In the genomic region with DNA sequence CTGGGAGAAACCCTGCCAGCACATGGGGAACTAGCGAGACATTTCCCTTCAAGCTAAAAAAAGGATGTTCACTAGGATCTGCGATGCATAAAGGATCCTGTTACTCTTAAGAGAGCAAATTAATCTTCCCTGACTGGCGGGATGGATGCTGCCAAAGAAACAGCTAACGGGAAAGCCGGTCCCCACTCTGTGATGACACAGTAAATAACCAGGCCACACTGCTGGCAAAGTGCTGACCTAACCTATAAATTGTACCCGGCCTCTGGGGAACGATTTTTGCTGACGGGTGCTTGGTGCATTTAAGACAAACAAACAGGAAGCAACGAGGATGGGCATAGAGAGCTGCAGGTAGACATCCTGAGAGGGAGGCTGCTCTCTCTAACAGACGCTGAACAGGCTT, we compare ENCODE assay signal across 19 mouse cellular contexts.
DNase-seq lines count a peak whose midpoint lies in the region; ATAC-seq and TF ChIP-seq lines count a peak whose summit lies in the region.
"Had no signal": no experiment of that assay in that cellular context is flagged by ENCODE, and none has a peak within 500 bp of the region (broad histone marks: within the 10 kb centered on the region; RNA-seq: fewer than 3 reads in every experiment).

No protein-coding gene starts in this region.

- peak overlapping the region; percentile 92 for H3K27ac ChIP-seq in gastrocnemius, adult 2 months
- no peak overlapping the region for H3K27ac ChIP-seq in kidney, embryonic 16.5 days (ENCODE audit: low read length)
- H3K27ac ChIP-seq: forebrain, embryonic 10.5 days; hindbrain, embryonic 15.5 days; limb, embryonic 13.5 days; liver, embryonic 13.5 days; neural tube, embryonic 12.5 days had no signal

- WGBS in kidney, embryonic 16.5 days, result 8% methylated on average over 10 of the region's 10 CpGs

- no peak for TF ChIP-seq CTCF in gastrocnemius, adult 2 months (IDR thresholded peaks at IDR 0.05)

- no peaks in the 10 kb centered on the region for H3K9me3 ChIP-seq in kidney, embryonic 16.5 days (ENCODE audit: low read length)
- H3K9me3 ChIP-seq: forebrain, embryonic 10.5 days; hindbrain, embryonic 15.5 days; limb, embryonic 13.5 days; liver, embryonic 13.5 days; neural tube, embryonic 12.5 days had no signal

- ATAC-seq in kidney, embryonic 16.5 days (ENCODE audit: low FRiP score, low TSS enrichment), result peak; percentile 64
- ATAC-seq: forebrain, postnatal 0 days; intestine, postnatal 0 days had no signal

- DNase-seq in gastrocnemius, adult 2 months, result peak; percentile 79
- no peak for DNase-seq in gastrocnemius, postnatal 10 days
- DNase-seq in kidney, adult 11 months, result no peak
- peak; percentile 31 for DNase-seq in gastrocnemius, postnatal 14 days
- DNase-seq in retina, postnatal 1 day, result peak; percentile 44
- DNase-seq in right cerebral cortex, postnatal 4 days, result no peak
- DNase-seq: adrenal gland, adult 2 months; forebrain, postnatal 0 days; liver, embryonic 13.5 days; lung, embryonic 14.5 days; lung, postnatal 36 days; right cerebral cortex, postnatal 14 days; thymus, adult 2 months had no signal

- H3K4me2 ChIP-seq in kidney, embryonic 16.5 days (replicated peaks; ENCODE audit: low read depth, low read length), result no peak overlapping the region
- H3K4me2 ChIP-seq: hindbrain, embryonic 15.5 days; limb, embryonic 13.5 days; liver, embryonic 13.5 days; lung, embryonic 14.5 days; neural tube, embryonic 12.5 days had no signal

- H3K9ac ChIP-seq in kidney, embryonic 16.5 days (replicated peaks; ENCODE audit: low read length), result no peak overlapping the region
- H3K9ac ChIP-seq: forebrain, postnatal 0 days; hindbrain, embryonic 15.5 days; limb, embryonic 13.5 days; liver, embryonic 13.5 days; lung, embryonic 14.5 days; neural tube, embryonic 12.5 days had no signal

- peak overlapping the region; percentile 30; the same call in 1 of the 2 replicates for H3K4me3 ChIP-seq in gastrocnemius, adult 2 months
- H3K4me3 ChIP-seq in kidney, embryonic 16.5 days (ENCODE audit: low read length), result no peak overlapping the region
- H3K4me3 ChIP-seq: forebrain, embryonic 10.5 days; hindbrain, embryonic 15.5 days; limb, embryonic 13.5 days; liver, embryonic 13.5 days; neural tube, embryonic 12.5 days had no signal

- H3K27me3 ChIP-seq in kidney, embryonic 16.5 days (ENCODE audit: insufficient read depth, low read length), result no peaks in the 10 kb centered on the region
- H3K27me3 ChIP-seq: hindbrain, embryonic 15.5 days; liver, embryonic 13.5 days; neural tube, embryonic 12.5 days had no signal

- peaks cover 8% of the 10 kb centered on the region; the same call in 1 of the 2 replicates for H3K4me1 ChIP-seq in kidney, embryonic 16.5 days (ENCODE audit: insufficient read depth, low read length)
- H3K4me1 ChIP-seq: liver, embryonic 13.5 days had no signal

- no peaks in the 10 kb centered on the region for H3K36me3 ChIP-seq in kidney, embryonic 16.5 days (ENCODE audit: insufficient read depth, low read length)
- H3K36me3 ChIP-seq: hindbrain, embryonic 15.5 days; neural tube, embryonic 12.5 days had no signal

- intact Hi-C loops in gastrocnemius, adult 2 months (cut with DNase I), result loop anchor here (2.0 kb wide), 2 partner anchors 39 to 519 kb away; no protein-coding TSS in a partner anchor
- intact Hi-C loops in gastrocnemius, postnatal 14 days (cut with DNase I; ENCODE audit: low total_unique reads), result no loop called here

Comparison
In these comparisons a context has a peak if more than half of its experiments do, and no peak if none do; other contexts are left out.
1. DNase-seq: peak in gastrocnemius, adult 2 months (single experiment), gastrocnemius, postnatal 14 days (single experiment) and retina, postnatal 1 day (single experiment); none in gastrocnemius, postnatal 10 days (single experiment), kidney, adult 11 months (single experiment) and right cerebral cortex, postnatal 4 days (single experiment).